Mouse (Mus musculus): ENCODE data around the gene Plekha8. TPM values are rescaled to one million over a fixed set of nuclear protein-coding genes. Genes with fewer than 3 reads are reported as not detected.

The Plekha8 gene
- polyA plus RNA-seq, 1 experiment from 2014 or later, result 10.5 TPM

DNA sequence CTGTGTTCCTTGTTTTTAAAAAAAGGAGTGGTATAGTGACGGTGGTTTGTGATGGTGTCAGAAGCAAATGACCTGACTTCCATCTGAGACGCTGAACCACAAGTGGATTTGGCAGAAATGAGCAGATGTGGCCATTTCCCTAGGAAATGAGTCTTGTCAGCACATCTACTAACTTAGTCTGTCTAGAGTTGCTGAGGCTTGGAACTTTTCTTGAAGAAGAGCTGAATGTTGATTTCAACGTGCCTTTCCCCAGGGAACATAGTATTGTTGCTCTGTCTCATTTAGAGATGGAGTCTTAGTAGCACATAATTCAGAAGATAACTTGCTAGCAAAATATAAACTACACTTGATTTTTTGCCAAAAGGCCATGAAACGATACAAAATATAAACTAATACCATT, 25.4 kb downstream of the Plekha8 start:
- Histone ChIP-seq H3K36me3 (ENCODE audit: control insufficient read depth, insufficient read depth) (peaks cover 13% of the 10 kb centered on the region), H3K27ac (ENCODE audit: low read length) (no peak overlapping the region), H3K4me3 (replicated peaks; ENCODE audit: low read length) (no peak overlapping the region), H3K4me2 (ENCODE audit: low read length) (no peak overlapping the region), H3K4me1 (replicated peaks; ENCODE audit: control insufficient read depth, insufficient read depth, low read length) (no peaks in the 10 kb centered on the region), H3K9ac (replicated peaks; ENCODE audit: low read depth, low read length) (no peak overlapping the region), H3K9me3 (ENCODE audit: control insufficient read depth, low read length) (no peaks in the 10 kb centered on the region), H3K27me3 (replicated peaks; ENCODE audit: control insufficient read depth, insufficient read depth, low read length) (no peaks in the 10 kb centered on the region)
- ATAC-seq, result no peak
- 90% methylated on average over 4 of the region's 4 CpGs for WGBS

DNA sequence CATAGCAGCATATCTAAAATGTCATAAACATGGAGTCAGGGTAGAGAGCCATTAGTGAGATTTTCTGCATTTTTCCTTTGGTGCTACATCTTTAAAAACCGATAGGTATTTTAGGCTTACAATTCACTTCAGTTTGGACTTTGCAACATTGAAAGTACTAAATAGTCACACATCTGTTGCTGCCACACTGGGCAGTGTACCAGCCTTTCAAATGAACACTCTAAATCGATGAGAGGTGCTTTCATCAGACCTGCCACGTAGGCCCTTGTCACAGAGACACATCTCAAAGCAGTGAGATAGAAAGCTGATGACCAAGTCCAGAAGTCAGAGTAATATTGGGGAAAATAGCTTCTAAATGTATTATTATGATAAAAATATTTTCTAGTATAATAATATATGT, 33.5 kb downstream of the Plekha8 start:
- Histone ChIP-seq H3K9me3 (ENCODE audit: control insufficient read depth, low read length) (no peaks in the 10 kb centered on the region), H3K4me2 (ENCODE audit: low read length) (no peak overlapping the region), H3K27ac (ENCODE audit: low read length) (no peak overlapping the region), H3K4me3 (replicated peaks; ENCODE audit: low read length) (no peak overlapping the region), H3K36me3 (ENCODE audit: control insufficient read depth, insufficient read depth) (peaks cover 20% of the 10 kb centered on the region), H3K27me3 (replicated peaks; ENCODE audit: control insufficient read depth, insufficient read depth, low read length) (no peaks in the 10 kb centered on the region), H3K9ac (replicated peaks; ENCODE audit: low read depth, low read length) (no peak overlapping the region), H3K4me1 (replicated peaks; ENCODE audit: control insufficient read depth, insufficient read depth, low read length) (no peaks in the 10 kb centered on the region)
- 87% methylated on average over 3 of the region's 3 CpGs for WGBS
- ATAC-seq, result no peak

DNA sequence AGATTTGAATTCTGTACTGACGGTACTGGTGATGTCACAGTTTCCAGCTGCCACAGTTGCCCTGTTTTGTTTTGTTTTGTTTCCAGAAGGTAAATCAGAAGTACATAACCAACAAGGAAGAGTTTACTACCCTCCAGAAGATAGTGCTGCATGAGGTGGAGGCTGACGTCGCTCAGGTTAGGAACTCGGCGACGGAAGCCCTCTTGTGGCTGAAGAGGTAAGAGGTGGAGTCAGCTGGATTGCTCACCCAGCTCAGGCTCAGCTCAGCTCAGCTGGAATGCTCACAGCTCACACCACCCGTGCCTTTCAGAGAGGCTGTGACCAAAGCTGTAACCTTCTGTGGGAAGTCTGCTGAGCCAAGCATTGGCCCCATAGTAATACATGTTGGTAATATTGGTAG, 34.8 kb downstream of the Plekha8 start:
- peak; percentile 43; the same call in 1 of the 2 replicates for ATAC-seq
- H3K27me3 ChIP-seq (replicated peaks; ENCODE audit: control insufficient read depth, insufficient read depth, low read length), result no peaks in the 10 kb centered on the region
- H3K9ac ChIP-seq (replicated peaks; ENCODE audit: low read depth, low read length), result no peak overlapping the region
- H3K4me2 ChIP-seq (ENCODE audit: low read length), result no peak overlapping the region
- no peaks in the 10 kb centered on the region for H3K9me3 ChIP-seq (ENCODE audit: control insufficient read depth, low read length)
- 32% methylated on average over 7 of the region's 7 CpGs for whole genome bisulfite sequencing
- no peak overlapping the region for H3K27ac ChIP-seq (ENCODE audit: low read length)
- no peaks in the 10 kb centered on the region for H3K4me1 ChIP-seq (replicated peaks; ENCODE audit: control insufficient read depth, insufficient read depth, low read length)
- H3K36me3 ChIP-seq (ENCODE audit: control insufficient read depth, insufficient read depth), result peaks cover 15% of the 10 kb centered on the region; the same call in 1 of the 2 replicates
- no peak overlapping the region for H3K4me3 ChIP-seq (replicated peaks; ENCODE audit: low read length)

DNA sequence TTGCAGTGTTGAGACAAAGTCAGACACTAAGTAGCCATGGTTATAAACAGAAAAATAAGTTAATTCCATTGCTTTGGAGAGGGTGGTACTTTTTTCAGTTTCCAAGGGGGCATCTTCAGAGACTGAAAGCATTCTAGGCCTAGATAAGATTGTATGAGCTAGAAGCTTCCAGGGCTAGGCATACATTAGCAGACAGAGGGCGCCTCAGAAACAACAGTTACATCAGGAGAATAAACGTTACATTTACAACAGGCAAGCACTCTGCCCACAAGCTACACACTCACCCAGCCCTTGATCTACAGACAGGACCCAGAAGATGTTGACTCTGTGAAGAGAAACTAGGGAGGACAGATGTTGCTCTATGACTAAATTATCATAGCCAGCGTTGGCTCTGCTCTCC, 36.6 kb downstream of the Plekha8 start:
- Histone ChIP-seq H3K9me3 (ENCODE audit: control insufficient read depth, low read length) (no peaks in the 10 kb centered on the region), H3K36me3 (ENCODE audit: control insufficient read depth, insufficient read depth) (peaks cover 9% of the 10 kb centered on the region; the same call in 1 of the 2 replicates), H3K4me1 (replicated peaks; ENCODE audit: control insufficient read depth, insufficient read depth, low read length) (no peaks in the 10 kb centered on the region), H3K27me3 (replicated peaks; ENCODE audit: control insufficient read depth, insufficient read depth, low read length) (no peaks in the 10 kb centered on the region), H3K27ac (ENCODE audit: low read length) (no peak overlapping the region), H3K9ac (replicated peaks; ENCODE audit: low read depth, low read length) (no peak overlapping the region), H3K4me2 (ENCODE audit: low read length) (no peak overlapping the region), H3K4me3 (replicated peaks; ENCODE audit: low read length) (no peak overlapping the region)
- no peak for ATAC-seq
- WGBS, result 36% methylated on average over 3 of the region's 3 CpGs

DNA sequence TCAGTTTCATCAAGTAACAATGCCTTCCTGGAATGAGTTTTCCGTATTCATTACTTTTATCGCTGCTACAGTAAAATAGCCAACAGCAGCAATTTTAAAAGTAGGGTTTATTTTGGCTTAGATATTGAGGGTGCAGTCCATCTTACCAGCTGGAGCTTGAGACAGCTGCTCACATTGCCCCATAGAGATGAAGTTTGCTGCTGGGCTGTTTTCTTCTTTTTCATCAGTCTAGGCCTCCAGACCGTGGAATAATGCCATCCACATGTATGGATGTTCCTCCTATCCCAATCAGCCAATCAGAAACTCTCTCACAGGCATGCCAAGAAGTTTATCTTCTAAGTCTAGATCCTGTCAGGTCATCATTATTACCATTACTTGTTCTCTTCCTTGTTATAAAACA, 45.0 kb downstream of the Plekha8 start:
- WGBS, result 92% methylated on average over 3 of the region's 3 CpGs
- no peak overlapping the region for H3K4me2 ChIP-seq (ENCODE audit: low read length)
- no peak overlapping the region for H3K27ac ChIP-seq (ENCODE audit: low read length)
- no peaks in the 10 kb centered on the region for H3K4me1 ChIP-seq (replicated peaks; ENCODE audit: control insufficient read depth, insufficient read depth, low read length)
- no peak for ATAC-seq
- peaks cover 3% of the 10 kb centered on the region for H3K36me3 ChIP-seq (ENCODE audit: control insufficient read depth, insufficient read depth)
- H3K9ac ChIP-seq (replicated peaks; ENCODE audit: low read depth, low read length), result no peak overlapping the region
- no peaks in the 10 kb centered on the region for H3K9me3 ChIP-seq (ENCODE audit: control insufficient read depth, low read length)
- no peak overlapping the region for H3K4me3 ChIP-seq (replicated peaks; ENCODE audit: low read length)
- no peaks in the 10 kb centered on the region for H3K27me3 ChIP-seq (replicated peaks; ENCODE audit: control insufficient read depth, insufficient read depth, low read length)

DNA sequence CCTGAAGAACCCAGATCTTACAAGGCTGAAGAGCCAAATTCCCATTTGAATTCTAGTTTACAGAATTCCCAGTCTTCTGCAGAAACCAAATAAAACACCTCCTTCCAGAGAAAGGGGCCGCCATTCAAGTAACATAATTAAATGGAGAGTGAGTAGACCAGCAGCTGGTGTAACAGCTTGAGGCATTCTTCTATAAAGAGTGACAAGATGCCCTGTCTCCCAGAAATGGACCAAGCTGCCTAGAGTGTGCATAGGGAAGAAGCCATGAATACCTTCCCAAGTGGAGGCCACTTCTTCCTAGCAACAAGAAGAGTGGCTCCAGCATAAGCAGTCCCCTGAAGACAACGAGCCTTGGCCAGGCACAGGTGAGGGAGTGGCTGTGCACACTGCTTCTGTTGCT, 47.0 kb downstream of the Plekha8 start:
- H3K27ac ChIP-seq (ENCODE audit: low read length), result no peak overlapping the region
- H3K27me3 ChIP-seq (replicated peaks; ENCODE audit: control insufficient read depth, insufficient read depth, low read length), result no peaks in the 10 kb centered on the region
- no peaks in the 10 kb centered on the region for H3K9me3 ChIP-seq (ENCODE audit: control insufficient read depth, low read length)
- WGBS, result 48% methylated on average over 2 of the region's 2 CpGs
- H3K4me3 ChIP-seq (replicated peaks; ENCODE audit: low read length), result no peak overlapping the region
- no peak overlapping the region for H3K4me2 ChIP-seq (ENCODE audit: low read length)
- H3K9ac ChIP-seq (replicated peaks; ENCODE audit: low read depth, low read length), result no peak overlapping the region
- peaks cover 3% of the 10 kb centered on the region for H3K36me3 ChIP-seq (ENCODE audit: control insufficient read depth, insufficient read depth)
- no peaks in the 10 kb centered on the region for H3K4me1 ChIP-seq (replicated peaks; ENCODE audit: control insufficient read depth, insufficient read depth, low read length)
- ATAC-seq, result no peak; the same call in 1 of the 2 replicates

DNA sequence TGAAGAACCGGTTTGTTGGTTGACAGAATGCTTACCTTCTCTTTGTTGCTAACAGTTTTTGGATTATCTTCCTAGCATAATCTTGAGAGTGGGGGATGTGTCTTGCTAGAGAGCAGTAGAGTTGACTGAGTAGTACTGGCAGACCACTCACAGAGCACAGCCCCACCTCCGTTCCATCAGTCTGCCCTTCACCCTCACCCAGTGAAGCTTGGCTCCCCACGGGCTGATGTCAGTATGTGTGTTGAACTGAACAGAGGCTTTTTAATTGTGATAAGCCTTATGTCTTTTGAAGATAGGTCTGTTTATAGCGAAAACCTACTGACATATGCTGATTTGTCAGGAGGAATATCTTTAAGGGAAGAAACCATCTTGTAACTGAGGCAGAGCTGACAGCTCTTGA, 48.3 kb downstream of the Plekha8 start:
- 79% methylated on average over 4 of the region's 4 CpGs for WGBS
- ATAC-seq, result no peak
- H3K36me3 ChIP-seq (ENCODE audit: control insufficient read depth, insufficient read depth), result peaks cover 3% of the 10 kb centered on the region
- H3K4me1 ChIP-seq (replicated peaks; ENCODE audit: control insufficient read depth, insufficient read depth, low read length), result no peaks in the 10 kb centered on the region
- H3K27me3 ChIP-seq (replicated peaks; ENCODE audit: control insufficient read depth, insufficient read depth, low read length), result no peaks in the 10 kb centered on the region
- H3K9ac ChIP-seq (replicated peaks; ENCODE audit: low read depth, low read length), result no peak overlapping the region
- no peaks in the 10 kb centered on the region for H3K9me3 ChIP-seq (ENCODE audit: control insufficient read depth, low read length)
- no peak overlapping the region for H3K27ac ChIP-seq (ENCODE audit: low read length)
- no peak overlapping the region for H3K4me2 ChIP-seq (ENCODE audit: low read length)
- H3K4me3 ChIP-seq (replicated peaks; ENCODE audit: low read length), result no peak overlapping the region

DNA sequence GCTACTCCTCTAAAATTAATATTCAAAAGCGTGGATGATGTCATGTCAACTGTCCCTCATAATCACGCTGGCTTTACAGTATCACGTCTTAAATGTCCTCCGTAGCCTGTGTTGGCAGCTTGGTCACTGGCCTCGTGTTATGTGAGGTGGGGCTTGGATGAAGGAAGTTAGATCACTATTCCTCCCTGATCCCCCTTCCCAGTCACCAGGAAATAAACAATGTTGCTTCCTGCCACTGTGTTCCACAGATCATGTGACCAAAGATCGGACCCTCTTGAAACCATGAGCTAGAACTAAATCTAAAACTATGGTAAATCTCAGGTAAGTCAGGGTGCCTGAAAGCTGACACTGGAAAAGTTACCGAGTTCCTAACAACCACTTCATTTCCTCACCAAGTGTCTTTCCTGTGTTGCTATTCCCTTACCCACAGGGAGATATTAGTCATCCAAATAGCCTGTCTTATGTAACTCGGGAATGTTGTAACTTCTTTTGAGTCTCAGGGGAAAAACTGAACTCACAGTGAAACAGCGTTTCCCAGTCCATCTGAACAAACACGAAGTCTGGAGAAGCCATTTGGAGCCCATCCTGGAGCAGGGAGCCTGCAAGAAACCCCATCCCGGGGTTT, 60.7 kb downstream of the Plekha8 start:
- Histone ChIP-seq H3K27me3 (replicated peaks; ENCODE audit: control insufficient read depth, insufficient read depth, low read length) (no peaks in the 10 kb centered on the region), H3K4me2 (ENCODE audit: low read length) (no peak overlapping the region), H3K4me1 (replicated peaks; ENCODE audit: control insufficient read depth, insufficient read depth, low read length) (no peaks in the 10 kb centered on the region), H3K36me3 (ENCODE audit: control insufficient read depth, insufficient read depth) (no peaks in the 10 kb centered on the region), H3K27ac (ENCODE audit: low read length) (no peak overlapping the region), H3K4me3 (replicated peaks; ENCODE audit: low read length) (no peak overlapping the region), H3K9ac (replicated peaks; ENCODE audit: low read depth, low read length) (no peak overlapping the region), H3K9me3 (ENCODE audit: control insufficient read depth, low read length) (no peaks in the 10 kb centered on the region)
- 91% methylated on average over 11 of the region's 11 CpGs for WGBS
- no peak for ATAC-seq

DNA sequence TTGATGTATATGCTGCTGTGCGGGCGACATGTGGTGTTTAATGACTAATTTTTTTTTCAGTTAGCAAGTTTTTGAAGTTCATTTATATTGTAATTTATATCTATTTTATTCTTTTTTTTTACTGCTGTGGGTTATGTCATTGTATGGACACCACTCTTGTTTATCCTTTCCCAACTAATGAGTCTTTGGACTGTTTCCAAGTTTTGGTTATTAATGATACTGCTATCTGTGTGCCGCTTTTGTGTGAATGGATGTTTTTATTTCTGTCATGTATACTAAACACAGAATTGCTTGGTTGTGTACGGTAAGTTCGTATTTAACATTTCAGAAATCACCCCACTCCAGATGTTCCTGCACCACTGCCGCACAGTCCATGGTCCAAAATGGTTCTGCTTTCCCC, 63.0 kb downstream of the Plekha8 start:
- WGBS, result 54% methylated on average over 6 of the region's 6 CpGs

DNA sequence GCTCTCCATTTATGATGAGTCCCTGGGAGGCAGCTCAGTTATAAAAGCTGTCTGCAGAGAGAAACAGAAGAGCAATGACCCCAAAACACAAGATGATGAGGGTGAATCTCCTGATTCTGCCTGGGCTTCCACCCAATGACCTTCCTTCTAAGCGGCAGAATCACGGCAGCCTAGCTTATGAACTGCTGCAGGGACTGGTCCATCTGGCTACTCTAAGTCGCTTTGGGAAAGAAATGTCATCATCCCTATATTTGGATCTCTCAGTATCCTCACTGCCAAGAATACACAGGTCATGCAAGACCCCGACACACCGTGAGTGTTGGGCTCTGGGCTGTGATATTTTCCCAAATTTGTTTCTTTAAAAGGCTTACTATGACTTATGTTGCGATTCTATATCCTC, 75.0 kb downstream of the Plekha8 start:
- WGBS, result 91% methylated on average over 6 of the region's 6 CpGs
- Histone ChIP-seq H3K4me3 (replicated peaks; ENCODE audit: low read length) (no peak overlapping the region), H3K27ac (ENCODE audit: low read length) (no peak overlapping the region), H3K9ac (replicated peaks; ENCODE audit: low read depth, low read length) (no peak overlapping the region), H3K36me3 (ENCODE audit: control insufficient read depth, insufficient read depth) (no peaks in the 10 kb centered on the region), H3K27me3 (replicated peaks; ENCODE audit: control insufficient read depth, insufficient read depth, low read length) (no peaks in the 10 kb centered on the region), H3K9me3 (ENCODE audit: control insufficient read depth, low read length) (no peaks in the 10 kb centered on the region), H3K4me2 (ENCODE audit: low read length) (no peak overlapping the region), H3K4me1 (replicated peaks; ENCODE audit: control insufficient read depth, insufficient read depth, low read length) (no peaks in the 10 kb centered on the region)
- no peak for ATAC-seq

More for the DNA sequence above, 63.0 kb downstream of the Plekha8 start:
- no peaks in the 10 kb centered on the region for H3K36me3 ChIP-seq (ENCODE audit: control insufficient read depth, insufficient read depth)
- no peaks in the 10 kb centered on the region for H3K27me3 ChIP-seq (replicated peaks; ENCODE audit: control insufficient read depth, insufficient read depth, low read length)
- H3K4me3 ChIP-seq (replicated peaks; ENCODE audit: low read length), result no peak overlapping the region
- no peaks in the 10 kb centered on the region for H3K9me3 ChIP-seq (ENCODE audit: control insufficient read depth, low read length)
- no peak for ATAC-seq
- no peak overlapping the region for H3K9ac ChIP-seq (replicated peaks; ENCODE audit: low read depth, low read length)
- H3K4me2 ChIP-seq (ENCODE audit: low read length), result no peak overlapping the region
- no peak overlapping the region for H3K27ac ChIP-seq (ENCODE audit: low read length)
- H3K4me1 ChIP-seq (replicated peaks; ENCODE audit: control insufficient read depth, insufficient read depth, low read length), result no peaks in the 10 kb centered on the region

All from forebrain, embryonic 16.5 days (tissue).